Mouse (Mus musculus) kidney, embryonic 16.5 days (tissue): ENCODE results near the gene Gtf2ird1. TPM values are rescaled to one million over a fixed set of nuclear protein-coding genes. Genes with fewer than 3 reads are reported as not detected.

ENCODE experiments used
- ATAC-seq: fragments of 200-750 bp; cut with Nextera tagmentation; 2 replicates; pipeline ENCODE4 v1.8.0; 2017; ENCODE audit warnings: moderate TSS enrichment; ENCODE audit not compliant: low FRiP score, low TSS enrichment
- H3K27ac ChIP-seq: fragments of 300-500 bp; sonication (generic); 2 replicates; pipeline ENCODE4 v1.5.1; 2014; ENCODE audit warnings: low read length
- H3K27me3 ChIP-seq: fragments of 300-500 bp; sonication (generic); 2 replicates; pipeline ENCODE4 v1.6.1; 2014; ENCODE audit warnings: low read length, control low read depth, mixed read lengths; ENCODE audit not compliant: insufficient read depth
- H3K36me3 ChIP-seq: fragments of 300-500 bp; sonication (generic); 2 replicates; pipeline ENCODE4 v1.6.1; 2014; ENCODE audit warnings: low read length, control low read depth, mixed read lengths; ENCODE audit not compliant: insufficient read depth
- H3K4me1 ChIP-seq: fragments of 300-500 bp; sonication (generic); 2 replicates; pipeline ENCODE4 v1.6.1; 2014; ENCODE audit warnings: low read length, control low read depth, mixed read lengths; ENCODE audit not compliant: insufficient read depth
- H3K4me2 ChIP-seq: fragments of 300-500 bp; sonication (generic); replicated peaks from 2 replicates; pipeline ENCODE4 v1.6.1; 2014; ENCODE audit warnings: low read depth, low read length
- H3K4me3 ChIP-seq: fragments of 300-500 bp; sonication (generic); 2 replicates; pipeline ENCODE4 v1.5.1; 2014; ENCODE audit warnings: mild to moderate bottlenecking, low read length
- H3K9ac ChIP-seq: fragments of 300-500 bp; sonication (generic); replicated peaks from 2 replicates; pipeline ENCODE4 v1.6.1; 2014; ENCODE audit warnings: low read length
- H3K9me3 ChIP-seq: fragments of 300-500 bp; sonication (generic); 2 replicates; pipeline ENCODE4 v1.6.1; 2016; ENCODE audit warnings: low read length, control low read depth
- WGBS: fragments of 180-500 bp; shearing (Covaris S2); extraction: QIAGEN DNeasy Blood & Tissue Kit; methylation state at CpG from one replicate; pipeline ENCODE4 v1.1.7; 2014; 5-methylcytosine and 5-hydroxymethylcytosine counted together
- polyA plus RNA-seq: library from polyadenylated mRNA; unstranded; fragments of >200 nt; fragmentation: Nextera tagmentation; extraction: Ambion mirVana; gene quantifications from 2 replicates; pipeline ENCODE4 v1.2.1, GENCODE M21; 2015

The Gtf2ird1 gene
- polyA plus RNA-seq, 1 experiment from 2014 or later, result 73.8 TPM

DNA sequence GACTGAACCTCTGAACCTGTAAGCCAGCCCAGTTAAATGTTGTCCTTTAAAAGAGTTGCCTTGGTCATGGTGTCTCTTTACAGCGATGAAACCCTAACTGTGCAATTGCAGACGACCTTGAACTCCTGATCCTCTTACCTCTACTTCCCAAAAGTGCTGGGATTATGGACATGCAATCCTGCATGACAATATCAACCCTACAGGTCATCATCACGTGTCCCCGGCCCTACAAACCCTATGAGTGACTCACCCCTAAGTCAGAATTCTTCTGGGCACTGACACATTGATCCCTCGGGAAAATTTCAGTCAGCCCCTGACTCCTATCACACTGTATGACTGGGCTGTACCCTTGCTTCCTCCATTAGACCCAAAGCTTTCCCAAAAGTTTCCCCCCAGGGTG is 48.4 kb downstream of the Gtf2ird1 start:
- H3K9me3 ChIP-seq, result no peaks in the 10 kb centered on the region
- H3K36me3 ChIP-seq, result peaks cover 90% of the 10 kb centered on the region
- H3K4me1 ChIP-seq, result no peaks in the 10 kb centered on the region
- no peak for ATAC-seq
- no peak overlapping the region for H3K4me2 ChIP-seq
- WGBS, result 93% methylated on average over 5 of the region's 5 CpGs
- no peak overlapping the region for H3K9ac ChIP-seq
- H3K27me3 ChIP-seq, result no peaks in the 10 kb centered on the region
- no peak overlapping the region for H3K4me3 ChIP-seq
- H3K27ac ChIP-seq, result no peak overlapping the region

GRCm38 (mm10) chr5:134401841-134402240 is 54.7 kb downstream of the Gtf2ird1 start:
- 93% methylated on average over 18 of the region's 18 CpGs for WGBS
- ATAC-seq, result no peak

GRCm38 (mm10) chr5:134397434-134398163 is 58.9 kb downstream of the Gtf2ird1 start:
- Histone ChIP-seq H3K27me3 (no peaks in the 10 kb centered on the region), H3K27ac (no peak overlapping the region), H3K4me3 (no peak overlapping the region), H3K9ac (no peak overlapping the region), H3K9me3 (no peaks in the 10 kb centered on the region), H3K36me3 (peaks cover 59% of the 10 kb centered on the region), H3K4me1 (peaks cover 8% of the 10 kb centered on the region; the same call in 1 of the 2 replicates), H3K4me2 (no peak overlapping the region)
- 91% methylated on average over 15 of the region's 15 CpGs for WGBS
- no peak for ATAC-seq

More at GRCm38 (mm10) chr5:134401841-134402240, 54.7 kb downstream of the Gtf2ird1 start:
- Histone ChIP-seq H3K4me3 (no peak overlapping the region), H3K9ac (no peak overlapping the region), H3K4me1 (no peaks in the 10 kb centered on the region), H3K9me3 (no peaks in the 10 kb centered on the region), H3K4me2 (no peak overlapping the region), H3K27ac (no peak overlapping the region), H3K36me3 (peaks cover 73% of the 10 kb centered on the region), H3K27me3 (no peaks in the 10 kb centered on the region)

DNA sequence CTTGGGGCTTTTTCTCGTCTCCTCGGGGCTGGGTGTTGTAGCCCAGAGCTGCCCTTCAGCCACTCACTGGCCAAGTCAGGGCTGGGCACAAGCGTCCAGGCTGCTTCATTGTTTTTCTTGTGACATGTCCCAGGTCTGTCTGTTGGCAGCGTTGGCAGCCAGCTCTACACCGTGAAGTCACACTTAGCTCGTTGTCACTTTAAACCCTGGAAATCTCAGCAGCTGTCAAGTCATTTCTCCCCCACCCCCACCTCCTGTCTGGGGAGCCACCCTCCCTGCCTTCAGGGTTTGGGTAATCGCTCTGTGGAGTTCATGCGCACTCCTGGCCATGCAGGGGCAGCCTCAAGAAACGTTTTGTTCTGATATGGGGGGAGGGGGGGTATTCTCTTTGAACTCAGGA is 60.0 kb downstream of the Gtf2ird1 start:
- Histone ChIP-seq H3K36me3 (peaks cover 54% of the 10 kb centered on the region), H3K4me2 (no peak overlapping the region), H3K4me1 (peaks cover 8% of the 10 kb centered on the region; the same call in 1 of the 2 replicates), H3K9me3 (no peaks in the 10 kb centered on the region), H3K27ac (no peak overlapping the region), H3K9ac (no peak overlapping the region), H3K4me3 (no peak overlapping the region), H3K27me3 (no peaks in the 10 kb centered on the region)
- no peak for ATAC-seq
- 65% methylated on average over 9 of the region's 9 CpGs for WGBS

DNA sequence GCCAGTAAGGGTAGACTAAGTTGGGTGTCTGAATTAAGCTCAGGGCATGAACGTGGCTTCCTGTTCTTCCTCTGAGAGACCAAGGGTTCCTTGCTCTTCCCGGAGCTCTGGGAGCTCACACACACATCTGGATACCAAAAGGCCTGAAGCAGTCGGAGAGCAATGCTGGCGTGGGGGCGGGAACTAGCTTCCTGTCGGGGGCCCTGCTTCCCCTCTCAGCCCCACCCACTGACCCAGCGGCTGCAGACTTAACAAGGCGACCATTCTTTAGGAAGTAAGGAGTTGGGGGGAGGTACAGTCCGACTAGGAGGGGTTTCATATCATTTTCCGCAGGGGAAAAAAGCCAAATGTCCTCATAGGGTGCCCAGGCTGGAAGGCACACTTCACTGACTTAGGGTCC is 61.9 kb downstream of the Gtf2ird1 start:
- H3K36me3 ChIP-seq, result peaks cover 60% of the 10 kb centered on the region
- 17% methylated on average over 10 of the region's 10 CpGs for WGBS
- H3K9ac ChIP-seq, result no peak overlapping the region

GRCm38 (mm10) chr5:134393624-134394023 is 62.9 kb downstream of the Gtf2ird1 start:
- Histone ChIP-seq H3K4me3 (no peak overlapping the region), H3K9ac (no peak overlapping the region), H3K27ac (peak overlapping the region; percentile 87; the same call in 1 of the 2 replicates), H3K27me3 (no peaks in the 10 kb centered on the region), H3K4me2 (no peak overlapping the region), H3K36me3 (peaks cover 67% of the 10 kb centered on the region), H3K9me3 (no peaks in the 10 kb centered on the region), H3K4me1 (peaks cover 8% of the 10 kb centered on the region; the same call in 1 of the 2 replicates)
- 68% methylated on average over 6 of the region's 6 CpGs for WGBS
- ATAC-seq, result peak; percentile 60

More for the DNA sequence above, 61.9 kb downstream of the Gtf2ird1 start:
- ATAC-seq, result peak; percentile 85
- H3K27ac ChIP-seq, result peak overlapping the region; percentile 87
- H3K4me3 ChIP-seq, result no peak overlapping the region
- no peaks in the 10 kb centered on the region for H3K27me3 ChIP-seq
- H3K4me2 ChIP-seq, result no peak overlapping the region
- H3K9me3 ChIP-seq, result no peaks in the 10 kb centered on the region
- H3K4me1 ChIP-seq, result peaks cover 8% of the 10 kb centered on the region; the same call in 1 of the 2 replicates

DNA sequence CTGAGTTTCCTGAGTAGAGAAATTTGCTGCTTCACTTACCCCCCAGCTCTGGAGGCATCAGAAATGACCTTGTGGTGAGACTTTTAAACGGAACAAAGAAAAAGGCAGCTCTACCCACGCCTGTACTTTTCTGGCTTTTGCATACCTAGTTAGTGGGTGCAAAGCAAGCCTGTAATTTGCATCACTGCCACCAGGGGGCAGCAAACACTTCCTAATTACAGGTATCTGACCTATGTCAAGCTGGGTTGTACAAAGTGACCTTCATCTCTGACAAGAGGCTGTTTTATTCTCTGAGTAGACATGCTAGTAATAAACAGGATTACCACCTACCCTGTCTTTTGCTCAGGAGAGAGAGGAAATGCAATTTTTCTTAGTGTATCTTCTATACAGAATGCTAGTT is 71.4 kb downstream of the Gtf2ird1 start:
- Histone ChIP-seq H3K36me3 (peaks cover 80% of the 10 kb centered on the region), H3K4me3 (no peak overlapping the region), H3K9me3 (peaks cover 6% of the 10 kb centered on the region; the same call in 1 of the 2 replicates), H3K9ac (no peak overlapping the region), H3K4me1 (no peaks in the 10 kb centered on the region), H3K27ac (no peak overlapping the region), H3K27me3 (no peaks in the 10 kb centered on the region), H3K4me2 (no peak overlapping the region)
- 76% methylated on average over 2 of the region's 2 CpGs for WGBS
- no peak for ATAC-seq

DNA sequence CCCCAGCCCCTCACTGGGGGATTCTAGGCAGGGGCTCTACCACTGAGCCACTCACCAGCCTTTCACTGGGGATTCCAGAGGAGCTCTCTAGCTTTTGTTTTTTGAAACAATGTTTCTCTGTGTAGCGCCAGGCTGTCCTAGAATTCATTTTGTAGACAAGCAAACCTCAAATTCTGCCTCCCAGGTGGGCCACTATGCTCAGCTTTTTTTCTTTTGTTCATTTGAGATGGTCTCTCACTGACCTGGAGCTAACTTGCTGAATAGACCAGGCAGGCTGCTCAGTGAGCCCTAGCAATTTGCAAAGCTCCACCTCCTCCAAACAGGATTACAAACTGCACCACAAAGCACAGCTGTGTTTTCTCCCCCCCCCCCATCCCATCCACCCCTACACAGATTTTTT is 81.3 kb downstream of the Gtf2ird1 start:
- WGBS, result 88% methylated on average over 1 of the region's 1 CpGs
- Histone ChIP-seq H3K4me1 (no peaks in the 10 kb centered on the region), H3K36me3 (peaks cover 40% of the 10 kb centered on the region), H3K4me3 (no peak overlapping the region), H3K9me3 (no peaks in the 10 kb centered on the region), H3K27me3 (no peaks in the 10 kb centered on the region), H3K27ac (no peak overlapping the region; the same call in 1 of the 2 replicates), H3K4me2 (no peak overlapping the region), H3K9ac (no peak overlapping the region)
- ATAC-seq, result no peak

- 0 out of 2 replicates have a peak overlapping the region, but pooled peaks have one; percentile 9 for H3K9ac ChIP-seq
- no peak overlapping the region for H3K4me2 ChIP-seq
- peak overlapping the region; percentile 87 for H3K27ac ChIP-seq
- no peaks in the 10 kb centered on the region for H3K27me3 ChIP-seq
- H3K4me1 ChIP-seq, result no peaks in the 10 kb centered on the region
- H3K9me3 ChIP-seq, result no peaks in the 10 kb centered on the region
- peak; percentile 80 for ATAC-seq
- no peak overlapping the region for H3K4me3 ChIP-seq
- H3K36me3 ChIP-seq, result peaks cover 40% of the 10 kb centered on the region
These were observed 82.0 kb downstream of the Gtf2ird1 start for GRCm38 (mm10) chr5:134374546-134374945.

- no peak for ATAC-seq
- Histone ChIP-seq H3K4me1 (no peaks in the 10 kb centered on the region), H3K36me3 (peaks cover 40% of the 10 kb centered on the region), H3K9me3 (no peaks in the 10 kb centered on the region), H3K27me3 (no peaks in the 10 kb centered on the region), H3K4me2 (no peak overlapping the region), H3K9ac (0 out of 2 replicates have a peak overlapping the region, but pooled peaks have one; percentile 9), H3K4me3 (no peak overlapping the region), H3K27ac (peak overlapping the region; percentile 87)
- WGBS, result 60% methylated on average over 9 of the region's 9 CpGs
These were observed 82.5 kb downstream of the Gtf2ird1 start for GRCm38 (mm10) chr5:134373912-134374488.
